Mouse (Mus musculus) hindlimb bud, embryonic 11.5 days (tissue): ENCODE data around the gene Pold1.

ENCODE experiments used
- DNase-seq: peaks from one replicate; pipeline ENCODE4 v3.0.0-alpha.2; 2012; ENCODE audit warnings: low read depth, low spot score; ENCODE audit errors: extremely low spot score

The Pold1 gene

DNA sequence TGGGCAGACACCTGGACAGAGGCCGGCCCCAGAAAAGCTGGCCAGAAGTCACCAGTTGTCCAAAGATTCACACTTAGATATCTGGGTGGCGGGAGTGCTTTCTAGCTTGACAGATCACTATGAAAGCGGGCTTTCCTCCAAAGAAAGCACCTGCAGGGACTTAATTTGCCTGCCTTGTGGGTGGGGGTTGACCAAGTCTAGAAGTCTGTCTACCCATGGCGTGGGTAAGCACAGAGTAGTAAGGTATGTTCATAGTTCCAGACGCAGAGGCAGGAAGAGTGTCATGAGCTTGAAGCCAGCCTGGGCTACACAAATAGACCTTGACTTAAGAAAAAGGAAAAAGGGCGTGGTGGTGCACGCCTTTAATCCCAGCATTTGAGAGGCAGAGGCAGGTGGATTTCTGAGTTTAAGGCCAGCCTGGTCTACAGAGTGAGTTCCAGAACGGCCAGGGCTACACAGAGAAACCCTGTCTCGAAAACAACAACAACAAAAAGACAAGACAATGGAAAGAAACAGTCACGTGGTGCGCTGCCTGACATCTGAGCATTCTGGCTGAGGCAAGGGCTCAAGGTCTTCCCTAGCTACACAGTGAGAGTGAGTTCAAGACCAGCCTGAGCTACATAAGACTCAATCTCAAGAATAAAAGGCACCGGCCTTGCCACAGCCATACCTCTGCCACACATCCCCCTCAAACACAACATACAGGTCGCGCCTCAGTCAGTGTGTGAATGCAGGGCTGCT lies 22.1 kb downstream of the Pold1 start:
- no peak for DNase-seq

DNA sequence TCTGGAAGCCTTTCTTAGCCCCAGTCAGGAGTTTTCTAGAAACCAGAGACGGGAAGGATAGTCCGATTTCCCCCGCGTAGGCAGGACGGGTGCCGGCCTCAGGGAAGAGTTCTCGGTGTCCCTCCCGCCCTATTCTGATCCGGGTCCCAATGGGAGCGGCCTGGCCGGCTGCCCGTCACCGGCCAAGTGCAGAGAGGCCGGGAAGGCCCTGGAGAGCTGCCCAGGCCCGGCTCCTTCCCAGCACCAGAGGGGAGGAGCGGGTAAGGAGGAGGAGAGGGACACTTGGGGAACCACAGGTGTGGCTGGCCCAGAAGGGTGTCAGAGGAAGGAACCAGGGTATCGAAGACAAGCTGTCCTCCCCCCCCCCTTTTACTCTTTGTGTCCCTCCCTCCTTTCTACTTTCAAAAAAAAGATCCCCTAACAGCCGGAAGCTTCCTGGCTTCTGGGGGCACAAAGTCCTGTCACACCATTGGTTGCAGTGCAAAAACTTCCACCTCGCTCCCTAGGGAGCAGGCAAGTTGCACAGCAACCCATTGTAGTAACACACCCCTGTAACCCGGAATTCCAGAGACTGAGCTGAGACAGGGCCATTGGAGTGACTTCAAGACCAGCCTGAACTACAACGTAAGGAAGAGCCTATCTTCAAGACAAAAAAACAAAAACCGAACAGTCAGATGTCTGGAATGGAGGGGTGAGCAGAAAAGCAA lies 23.4 kb downstream of the Pold1 start:
- no peak for DNase-seq

DNA sequence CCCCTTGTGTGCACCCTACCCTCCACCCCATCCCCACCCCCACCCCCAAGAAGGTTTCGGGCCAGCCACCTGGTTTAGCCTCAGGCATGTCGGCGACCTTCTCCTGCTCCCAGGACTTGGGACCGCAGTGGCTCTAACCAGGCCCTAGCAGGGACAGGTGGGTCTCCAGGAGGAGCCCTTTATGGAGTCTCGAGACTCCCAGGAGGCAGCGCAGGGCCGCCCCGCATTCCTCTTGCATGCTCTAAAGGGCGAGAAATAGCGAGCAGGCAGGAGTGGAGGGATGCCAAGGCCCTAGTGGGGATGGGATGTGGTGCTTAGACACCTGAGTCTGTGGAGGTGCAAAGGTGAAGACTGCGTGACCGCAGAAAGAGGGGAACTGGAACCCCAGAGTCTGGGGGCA lies 24.1 kb downstream of the Pold1 start, which contains the start of gene Mybpc2:
Gene Mybpc2 (minus strand): TSS at position 155 of the 400 bp plus-strand sequence.
- DNase-seq = no peak

DNA sequence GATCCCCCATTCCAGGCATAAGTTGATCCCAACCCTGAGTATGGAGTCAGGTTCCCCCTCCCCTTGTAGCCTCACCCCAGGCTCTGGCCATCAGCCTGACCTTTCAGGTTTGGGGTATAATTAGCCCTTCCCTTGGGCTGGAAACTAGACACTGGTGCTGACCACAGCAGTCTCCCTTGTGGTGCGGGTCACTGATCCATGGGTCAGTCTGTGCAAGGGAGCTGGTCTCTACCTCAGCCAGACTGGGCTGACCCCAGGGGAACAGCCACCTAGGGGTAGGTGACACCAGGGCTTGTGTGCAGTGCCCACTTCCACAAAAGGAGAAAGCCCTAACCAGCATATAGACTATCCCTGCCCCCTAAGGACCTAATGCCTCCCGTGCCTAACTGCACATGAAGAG lies 25.6 kb downstream of the Pold1 start:
- no peak for DNase-seq

DNA sequence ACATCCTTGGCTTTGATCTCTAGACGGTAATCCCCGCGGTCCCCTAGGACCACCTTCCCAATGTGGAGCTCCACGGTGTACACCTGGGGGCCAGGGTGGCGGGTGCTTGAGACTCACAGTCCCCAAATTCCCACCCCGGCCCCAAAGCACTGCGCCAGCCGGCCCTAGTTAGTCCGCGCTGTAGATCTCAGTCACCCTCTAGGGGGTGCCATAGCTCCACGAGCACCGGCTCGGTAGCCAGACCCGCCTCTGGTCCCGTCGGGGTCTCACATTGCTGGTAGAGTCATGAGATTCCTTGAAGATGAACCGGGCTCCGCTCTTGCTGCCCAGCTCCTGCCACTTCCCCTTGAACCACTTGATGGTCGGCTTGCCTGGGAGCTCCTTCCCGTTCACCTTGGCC lies 26.9 kb downstream of the Pold1 start:
- DNase-seq = no peak

DNA sequence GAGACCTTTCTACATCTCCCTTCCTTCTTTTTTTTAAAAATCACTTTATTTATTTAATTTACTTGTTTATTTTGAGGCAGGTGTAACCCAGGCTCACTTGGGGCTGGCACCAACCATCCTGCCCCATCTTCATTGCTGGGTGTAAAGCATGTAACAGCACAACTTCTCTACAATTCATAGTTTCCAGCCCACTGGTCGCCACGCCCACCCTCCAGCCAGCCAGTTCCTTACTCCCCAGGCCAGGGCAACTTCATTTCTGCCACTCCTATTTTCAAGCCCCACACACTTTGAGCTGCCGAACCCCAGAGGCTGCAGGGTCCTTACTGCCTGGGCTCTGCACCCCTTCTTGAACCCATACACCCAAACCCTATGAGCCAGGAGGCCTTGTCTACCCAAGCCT lies 27.7 kb downstream of the Pold1 start:
- no peak for DNase-seq

DNA sequence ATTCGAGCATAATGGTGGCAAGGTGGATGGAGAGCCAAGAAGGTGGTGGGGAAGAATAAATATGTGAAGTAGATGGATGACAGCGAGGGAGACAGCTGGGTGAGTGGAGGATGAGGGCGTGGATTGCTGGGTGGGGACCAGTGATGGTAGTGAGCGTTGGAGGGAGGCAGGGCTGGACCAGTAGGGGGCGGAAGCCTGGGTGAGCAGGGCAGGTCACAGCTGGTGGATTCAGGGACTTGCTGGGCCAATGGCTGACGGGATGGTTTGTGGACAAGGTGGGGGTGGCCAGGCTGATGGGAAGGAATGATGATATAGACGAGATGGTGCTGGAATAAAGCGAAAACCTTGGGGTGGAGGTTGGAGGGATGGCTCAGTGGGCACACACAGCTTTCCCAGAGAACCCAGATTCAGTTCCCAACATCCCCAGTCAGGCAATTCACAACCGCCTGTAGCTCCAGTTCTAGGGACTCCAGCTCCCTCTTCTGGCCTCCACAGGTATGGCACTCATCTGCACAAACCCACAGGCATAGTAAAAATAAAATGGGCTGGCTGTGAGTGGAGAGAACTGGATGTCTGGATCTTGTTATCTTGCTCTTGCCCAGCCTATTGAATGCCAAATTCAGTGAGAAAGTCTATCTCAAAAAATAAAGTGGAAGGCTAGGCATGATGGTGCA lies 29.3 kb downstream of the Pold1 start:
- DNase-seq = no peak

DNA sequence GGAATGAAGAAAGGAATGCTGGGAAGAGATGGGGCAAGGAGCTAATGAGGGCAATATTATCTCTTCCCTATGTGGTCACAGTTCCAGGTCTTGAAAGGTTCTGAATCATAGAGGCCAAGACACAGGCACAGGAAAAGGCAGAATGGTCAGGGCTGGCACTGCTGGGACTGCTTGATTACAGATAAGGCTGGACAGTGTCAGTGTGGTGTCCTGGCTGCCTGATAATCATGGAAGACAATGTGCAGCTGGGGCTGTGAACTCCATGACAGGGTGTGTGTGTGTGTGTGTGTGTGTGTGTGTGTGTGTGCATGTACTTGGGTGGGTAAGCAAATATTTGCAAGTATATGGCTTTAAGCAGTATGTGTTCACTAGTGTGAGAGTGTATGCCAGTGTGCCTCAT lies 41.2 kb downstream of the Pold1 start:
- DNase-seq = no peak

DNA sequence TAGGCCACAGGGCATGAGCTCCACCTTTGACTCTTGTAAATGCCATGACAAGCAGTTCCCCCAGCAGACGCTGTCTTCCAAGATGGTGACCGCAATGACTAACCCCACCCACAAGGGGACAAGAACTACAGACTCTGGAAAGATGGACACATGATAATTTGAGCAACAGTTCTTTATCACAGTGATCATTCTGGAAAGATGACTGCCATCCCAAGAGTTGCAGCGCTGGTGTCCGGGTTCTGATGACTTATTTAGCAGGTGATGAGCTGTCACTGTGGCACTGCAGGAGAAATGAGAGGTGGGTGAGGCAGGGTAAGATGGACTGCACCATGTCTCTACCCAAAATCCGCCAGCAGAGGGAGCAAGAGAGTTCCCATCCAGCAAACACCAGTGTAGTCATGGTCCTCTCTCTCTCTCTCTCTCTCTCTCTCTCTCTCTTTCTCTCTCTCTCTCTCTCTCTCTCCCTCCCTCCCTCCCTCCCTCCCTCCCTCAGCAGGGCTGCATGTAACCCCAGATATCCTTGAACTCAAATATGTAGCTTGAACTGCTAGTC lies 47.0 kb downstream of the Pold1 start:
- no peak for DNase-seq

DNA sequence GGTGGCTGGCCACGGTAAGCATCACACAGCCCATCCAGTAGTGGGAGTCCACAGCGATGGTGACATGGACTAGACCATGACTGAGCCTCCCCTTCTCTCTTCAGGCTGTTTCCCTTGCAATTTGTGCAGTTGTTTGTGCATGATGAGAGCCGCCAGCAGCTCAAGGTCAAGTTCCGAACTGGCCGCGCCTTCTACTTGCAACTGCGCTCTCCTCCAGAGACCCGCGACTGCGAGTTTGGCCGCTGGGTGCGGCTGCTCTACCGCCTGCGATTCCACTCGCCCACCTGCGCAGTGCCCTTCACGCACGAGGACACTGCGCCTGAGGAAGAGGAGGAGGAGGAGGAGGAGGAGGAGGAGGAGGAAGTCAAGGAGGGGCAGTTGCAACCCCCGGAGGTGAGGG lies 48.6 kb downstream of the Pold1 start:
- DNase-seq = no peak

DNA sequence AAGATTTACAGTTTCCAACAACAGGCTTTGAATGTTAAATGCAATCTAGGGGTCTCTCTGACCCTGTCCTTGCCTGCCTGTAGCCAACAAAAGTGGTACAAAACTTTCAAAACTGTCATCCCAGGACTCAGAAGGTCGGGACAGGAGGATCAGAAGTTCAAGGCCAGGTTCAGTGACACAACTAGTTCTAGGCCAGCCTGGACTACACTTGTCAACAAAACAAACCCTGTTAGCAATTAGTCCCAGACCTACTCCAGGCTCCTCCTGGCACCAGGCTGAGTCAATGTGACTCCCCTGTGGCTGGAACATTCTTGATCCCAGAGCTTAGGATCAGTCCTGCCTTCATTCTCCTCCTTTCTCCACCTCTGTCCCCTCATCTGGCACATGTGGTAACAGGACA lies 49.7 kb downstream of the Pold1 start:
- DNase-seq = no peak

DNA sequence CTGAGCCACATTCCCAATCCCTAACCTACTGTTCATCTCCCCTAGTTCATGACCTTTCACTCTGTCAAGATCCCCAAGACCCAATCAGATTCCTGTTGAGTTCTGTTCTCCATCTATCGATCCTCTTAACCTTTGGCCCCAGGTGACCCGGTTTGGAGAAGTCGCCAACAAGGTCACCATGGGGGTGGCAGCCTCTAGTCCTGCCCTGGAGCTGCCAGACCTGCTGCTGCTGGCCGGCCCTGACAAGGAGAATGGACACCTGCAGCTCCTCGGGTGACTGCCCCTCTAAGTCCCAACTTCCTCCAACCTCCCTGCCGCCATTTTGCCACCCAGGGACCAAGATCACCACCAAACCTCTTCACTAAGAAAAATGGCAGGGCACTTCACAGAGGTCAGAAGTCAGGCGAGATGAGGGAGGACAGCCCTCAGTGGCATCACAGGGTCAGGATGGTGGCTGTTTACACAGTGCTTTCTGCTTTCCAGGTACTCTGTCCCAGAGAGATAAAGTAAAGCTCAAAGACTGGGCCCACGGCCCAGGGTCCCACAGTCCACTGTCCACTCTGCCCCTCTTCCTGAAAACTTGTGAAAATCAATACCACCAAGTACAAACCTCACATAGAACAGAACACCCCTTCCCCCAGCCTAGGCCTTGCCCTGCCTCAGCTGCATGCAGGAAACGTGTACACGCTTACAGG lies 51.1 kb downstream of the Pold1 start:
- DNase-seq = no peak

DNA sequence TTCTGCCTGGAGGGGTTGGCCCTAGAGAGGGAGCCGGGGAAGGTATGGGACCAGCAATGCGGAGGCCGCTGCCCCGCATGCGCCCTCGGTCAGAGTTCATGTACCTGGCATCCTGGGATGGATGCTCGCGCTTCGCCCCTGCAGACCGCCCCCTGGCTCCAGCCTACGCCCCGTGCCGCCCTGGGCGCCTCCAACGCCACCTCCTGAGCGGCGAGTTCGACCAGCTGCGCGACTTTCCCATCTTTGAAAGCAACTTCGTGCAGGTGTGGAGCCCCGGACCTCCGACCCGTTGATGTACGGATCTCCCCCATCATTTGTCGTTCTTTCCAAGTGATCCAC lies 51.9 kb downstream of the Pold1 start:
- DNase-seq = no peak

DNA sequence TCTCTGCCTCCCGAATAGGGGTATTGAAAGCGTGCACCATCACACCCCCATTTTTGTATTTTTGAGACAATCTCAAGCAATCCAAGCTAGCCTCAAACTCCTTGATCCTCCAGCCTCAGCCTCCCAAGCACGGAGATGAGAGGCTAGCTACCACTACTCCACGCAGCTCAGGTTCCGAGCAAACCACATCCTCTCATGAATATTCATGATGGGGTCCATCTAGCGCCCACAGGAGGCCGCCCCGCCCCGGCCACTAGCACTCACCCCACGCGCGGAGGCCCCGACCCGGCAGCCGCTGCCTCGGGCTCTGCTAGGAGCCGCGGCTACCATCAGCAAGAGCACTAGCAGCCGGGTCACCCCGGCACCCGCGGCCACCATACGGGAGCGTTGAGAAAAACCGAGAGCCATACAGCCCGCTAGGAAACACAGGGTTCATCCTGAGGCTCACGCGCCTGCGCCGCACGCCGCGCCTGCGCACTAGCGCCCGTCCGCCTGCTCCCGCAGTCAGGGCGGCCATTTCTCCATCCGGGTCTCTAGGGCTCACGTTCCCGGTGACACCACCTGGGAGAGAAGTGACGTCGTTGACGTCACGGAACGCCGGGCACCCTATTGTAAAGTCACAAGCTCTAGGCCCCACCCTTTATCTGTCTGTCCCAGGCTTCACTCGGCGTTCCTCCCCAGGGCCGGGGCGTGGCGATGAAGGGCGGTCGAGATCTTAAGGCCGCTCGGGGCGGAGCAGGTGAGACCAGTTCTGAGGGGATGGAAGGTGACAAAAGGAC lies 52.5 kb downstream of the Pold1 start, which contains the start of the genes Emc10 and Fam71e1:
Gene Emc10 (minus strand): TSS at position 538 of the 779 bp plus-strand sequence.
Gene Fam71e1 (plus strand): TSS at position 590 of the 779 bp plus-strand sequence.
- peak; percentile 100 for DNase-seq

DNA sequence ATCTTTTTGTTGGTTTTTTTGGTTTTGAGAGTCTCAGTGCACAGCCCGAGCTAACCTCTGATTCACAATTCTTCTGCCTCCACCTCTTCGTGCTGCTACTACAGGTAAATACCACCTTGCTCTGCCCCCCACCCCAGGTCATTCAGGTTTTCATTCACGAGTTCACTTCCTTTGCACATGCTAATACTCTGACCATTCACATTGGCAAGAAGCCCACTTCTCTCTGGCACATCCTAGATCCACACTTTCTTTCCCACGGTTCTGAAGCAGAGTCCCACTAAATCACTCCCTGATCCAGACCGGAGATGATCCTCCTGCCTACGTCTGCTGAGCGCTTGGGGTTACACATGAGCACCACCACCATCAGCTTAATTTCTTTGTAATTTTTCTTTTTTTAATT lies 53.6 kb downstream of the Pold1 start:
- no peak for DNase-seq

DNA sequence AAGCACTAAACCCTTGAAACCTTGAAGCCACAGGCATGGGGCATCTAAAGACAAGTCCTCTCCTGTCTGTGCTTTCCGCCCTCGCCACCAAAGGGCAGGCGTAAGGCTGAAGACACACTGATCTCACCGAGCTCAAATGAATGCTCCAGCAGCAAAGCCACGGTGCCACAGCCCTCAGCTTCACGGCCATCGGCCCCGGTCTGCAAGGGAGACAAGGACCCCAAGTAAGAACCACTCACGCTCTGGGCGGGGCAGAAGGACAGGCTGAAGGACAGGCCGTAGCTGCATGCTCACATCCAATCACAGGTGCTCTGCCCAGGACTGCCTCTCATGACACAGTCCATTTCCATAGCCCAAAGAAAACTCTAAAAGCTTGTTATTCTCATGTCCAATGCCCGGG lies 54.0 kb downstream of the Pold1 start:
- no peak for DNase-seq

DNA sequence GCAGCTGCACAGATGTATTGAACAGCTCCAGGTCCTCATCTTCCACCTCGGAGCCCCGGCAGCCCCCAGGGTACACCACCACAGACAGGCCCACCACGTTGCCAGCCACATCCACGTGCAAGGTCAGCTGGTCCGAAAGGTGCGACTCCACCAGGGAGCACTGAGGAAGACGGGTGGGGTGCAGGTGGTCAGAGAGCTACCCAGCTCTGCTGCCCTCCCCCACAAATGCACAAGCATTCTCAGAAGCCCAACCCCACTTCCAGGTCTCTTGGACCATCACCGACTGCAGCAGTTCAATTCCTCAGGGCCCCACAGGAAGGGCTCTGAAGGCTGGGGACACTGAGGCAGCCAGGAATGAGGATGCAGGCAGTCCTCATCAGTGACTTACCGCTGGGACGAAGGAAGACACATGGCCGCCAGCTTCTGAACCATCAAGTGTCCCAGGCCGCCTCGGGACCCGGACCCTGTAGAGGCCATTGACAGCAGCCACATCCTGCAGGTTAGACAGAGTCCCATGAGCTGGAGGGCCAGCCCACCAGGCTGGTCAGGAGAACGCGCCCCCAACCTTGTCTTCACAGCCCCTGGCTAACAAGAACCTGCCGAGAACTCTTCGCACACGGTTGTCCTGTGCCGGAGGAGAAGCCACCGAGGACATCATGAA lies 56.4 kb downstream of the Pold1 start:
- no peak for DNase-seq

DNA sequence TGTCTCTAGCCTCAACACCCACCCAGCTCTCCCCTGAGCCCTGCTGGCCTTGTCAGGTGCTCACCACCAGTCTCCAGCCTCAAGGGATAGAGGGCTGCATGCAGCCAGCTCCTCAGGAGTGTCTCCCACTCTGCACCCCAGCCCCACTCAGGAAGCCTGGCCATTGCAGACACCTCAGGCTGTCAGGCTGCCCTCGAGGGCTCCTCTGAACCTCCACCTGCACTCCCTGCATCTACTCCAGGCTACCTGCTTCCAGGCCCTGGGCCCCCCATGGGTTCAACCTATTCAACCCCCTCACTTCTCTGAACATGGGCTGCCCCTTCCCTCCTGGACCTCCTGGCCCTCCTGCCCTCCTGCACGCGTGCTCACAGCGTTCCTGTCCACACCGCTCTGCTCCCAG lies 57.3 kb downstream of the Pold1 start:
- no peak for DNase-seq

DNA sequence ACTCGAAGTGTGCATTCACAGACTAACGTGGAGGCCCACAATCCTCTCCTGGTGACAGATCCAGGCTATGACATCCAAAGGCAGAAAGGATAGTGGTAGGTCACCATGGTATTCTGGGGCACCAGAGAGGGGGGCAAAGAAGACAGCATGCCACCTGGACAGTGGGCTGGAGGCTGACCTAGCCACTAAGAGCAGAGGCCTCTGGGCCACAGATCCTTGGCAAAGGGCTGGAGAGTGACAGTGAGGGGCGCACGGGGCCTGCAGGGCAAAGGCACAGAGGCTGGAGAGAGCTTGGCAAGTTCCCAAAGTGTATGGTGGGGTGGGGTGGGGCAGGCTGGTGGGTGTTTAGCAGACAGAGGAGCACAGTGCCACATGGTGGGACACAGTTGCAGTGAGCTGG lies 58.4 kb downstream of the Pold1 start:
- DNase-seq = no peak

DNA sequence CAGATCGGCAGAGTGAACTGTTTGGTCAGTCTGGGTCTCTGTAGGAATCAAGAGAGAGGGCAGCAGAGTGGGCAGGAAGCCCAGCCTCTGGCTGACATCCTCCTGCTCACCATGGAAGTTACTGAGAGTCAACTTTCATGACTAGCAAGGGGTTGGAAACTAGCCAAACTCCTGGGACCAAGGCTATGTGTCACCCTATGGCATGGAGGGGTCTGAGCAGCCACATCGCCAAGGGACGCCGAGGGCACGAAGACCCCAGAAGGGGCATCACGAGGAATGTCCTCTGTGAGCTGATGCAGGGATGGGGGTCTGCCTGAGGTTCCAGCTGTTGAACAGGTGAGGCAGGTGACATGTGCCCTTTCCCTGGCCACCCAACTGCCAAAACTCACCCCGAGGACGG lies 60.1 kb downstream of the Pold1 start:
- no peak for DNase-seq
